Mouse (Mus musculus): Measurements from ENCODE around the gene Olfr1178. TPM values are rescaled to one million over a fixed set of nuclear protein-coding genes. Genes with fewer than 3 reads are reported as not detected.

The Olfr1178 gene
- not detected in 2 replicates for polyA plus RNA-seq (2012; rRNA removed)

DNA sequence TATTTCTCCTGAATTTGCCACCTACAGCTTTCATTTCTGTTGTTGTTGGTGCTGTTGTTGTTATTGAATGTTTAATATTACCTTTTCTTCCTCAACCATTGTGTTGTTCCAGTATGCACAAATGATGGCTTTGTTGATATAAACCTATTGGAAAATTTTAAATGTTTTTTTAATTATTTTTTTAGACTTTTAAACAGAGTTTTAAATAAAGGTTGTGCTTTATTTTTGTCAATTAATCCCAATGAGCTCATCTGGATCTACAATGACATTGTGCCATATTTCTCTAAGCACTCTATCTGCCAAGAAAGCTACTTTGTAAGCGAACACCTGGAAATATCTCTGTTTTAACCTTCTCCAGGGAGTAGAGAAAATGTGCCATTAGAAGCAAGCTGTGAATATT, at the start of gene Olfr1178:
Gene Olfr1178 (plus strand): TSS at position 301 of the 400 bp plus-strand sequence.
- TF ChIP-seq POLR2A (IDR thresholded peaks at IDR 0.05; ENCODE audit: borderline replicate concordance, extremely low read depth, low read depth, low read length) = no peak
- TF ChIP-seq CTCF (IDR thresholded peaks at IDR 0.05; ENCODE audit: insufficient read depth, low read length) = no peak

DNA sequence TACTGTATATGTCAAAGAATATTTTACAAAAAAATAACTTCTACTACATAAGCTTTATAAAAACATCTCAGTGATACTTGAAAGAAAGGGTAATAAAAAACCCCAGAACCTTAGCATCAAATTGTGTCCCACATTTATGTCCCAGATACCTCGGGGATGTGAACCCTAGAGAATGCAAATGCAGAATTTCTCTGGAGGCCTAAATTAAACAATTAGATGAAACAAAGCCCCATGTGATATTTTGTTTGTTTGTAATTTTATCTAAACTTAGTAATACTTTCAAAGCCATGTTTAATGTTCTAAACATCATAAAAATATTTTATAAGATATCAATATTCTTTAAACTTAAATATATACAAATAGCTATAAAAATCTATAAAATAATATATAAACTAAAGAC, 40.5 kb upstream of the Olfr1178 start, which contains the start of gene Olfr1177-ps:
Gene Olfr1177-ps (minus strand): TSS at position 101 of the 400 bp plus-strand sequence.
- TF ChIP-seq POLR2A (IDR thresholded peaks at IDR 0.05; ENCODE audit: borderline replicate concordance, extremely low read depth, low read depth, low read length) (no peak), CTCF (IDR thresholded peaks at IDR 0.05; ENCODE audit: insufficient read depth, low read length) (no peak)
- DNase-seq = no peak
- WGBS = 75% methylated on average over 1 of the region's 1 CpGs
- Histone ChIP-seq H3K4me1 (ENCODE audit: control insufficient read depth, insufficient read depth, low read length) (no peaks in the 10 kb centered on the region), H3K4me3 (replicated peaks; ENCODE audit: extremely low read depth, low read depth, low read length) (no peak within 1 kb of the TSS)

More for the DNA sequence above, at the start of gene Olfr1178:
- no peak within 1 kb of the TSS for H3K4me3 ChIP-seq (replicated peaks; ENCODE audit: extremely low read depth, low read depth, low read length)
- DNase-seq = no peak
- no peaks in the 10 kb centered on the region for H3K4me1 ChIP-seq (ENCODE audit: control insufficient read depth, insufficient read depth, low read length)
- 78% methylated on average over 1 of the region's 1 CpGs for WGBS

DNA sequence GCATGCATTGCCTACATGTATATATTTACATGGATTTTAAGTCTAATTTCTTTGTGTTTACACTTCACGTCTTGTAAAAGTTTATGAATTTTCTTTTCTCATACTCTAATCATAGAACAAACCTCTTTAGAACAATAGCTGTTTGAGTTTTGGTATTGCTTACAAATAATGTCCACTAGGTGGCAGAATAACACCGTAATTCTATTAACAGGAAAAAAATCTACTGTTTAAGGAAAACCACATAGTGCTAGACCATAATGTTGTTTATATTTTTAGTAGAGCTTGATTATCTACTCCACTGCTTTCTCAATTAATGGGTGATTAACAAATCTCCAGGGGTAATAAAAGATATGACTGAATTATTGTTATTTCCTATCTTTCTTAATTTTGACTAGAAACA, 30.6 kb upstream of the Olfr1178 start:
- H3K4me3 ChIP-seq (replicated peaks; ENCODE audit: extremely low read depth, low read depth, low read length) = no peak overlapping the region
- TF ChIP-seq POLR2A (IDR thresholded peaks at IDR 0.05; ENCODE audit: borderline replicate concordance, extremely low read depth, low read depth, low read length) = no peak
- TF ChIP-seq CTCF (IDR thresholded peaks at IDR 0.05; ENCODE audit: insufficient read depth, low read length) = no peak
- H3K4me1 ChIP-seq (ENCODE audit: control insufficient read depth, insufficient read depth, low read length) = no peaks in the 10 kb centered on the region
- no peak for DNase-seq
- WGBS = 2% methylated on average over 2 of the region's 2 CpGs

DNA sequence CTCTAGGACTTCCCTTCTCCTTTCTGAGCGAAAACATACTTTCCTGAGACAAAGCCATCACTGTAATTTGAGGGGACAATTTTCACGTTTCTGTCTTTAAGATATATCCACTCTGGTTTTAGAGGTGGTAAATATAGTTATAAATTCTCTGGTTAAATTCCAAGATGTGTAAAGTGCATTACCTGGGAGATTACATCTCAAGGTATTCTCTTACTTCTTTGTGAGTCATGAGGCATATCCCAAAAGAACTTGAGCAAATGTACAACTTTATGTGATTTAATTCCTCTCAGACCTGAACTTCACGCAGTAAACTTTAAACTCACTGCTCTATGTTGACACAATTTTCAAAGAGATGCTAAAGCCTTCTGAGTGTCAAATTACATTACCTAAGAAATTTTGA, 19.5 kb downstream of the Olfr1178 start, which contains the start of gene Olfr1179:
Gene Olfr1179 (minus strand): TSS at position 101 of the 400 bp plus-strand sequence.
- Histone ChIP-seq H3K4me3 (replicated peaks; ENCODE audit: extremely low read depth, low read depth, low read length) (no peak within 1 kb of the TSS), H3K4me1 (ENCODE audit: control insufficient read depth, insufficient read depth, low read length) (no peaks in the 10 kb centered on the region)
- TF ChIP-seq CTCF (IDR thresholded peaks at IDR 0.05; ENCODE audit: insufficient read depth, low read length) (no peak), POLR2A (IDR thresholded peaks at IDR 0.05; ENCODE audit: borderline replicate concordance, extremely low read depth, low read depth, low read length) (no peak)
- 63% methylated on average over 3 of the region's 3 CpGs for WGBS
- DNase-seq = no peak

DNA sequence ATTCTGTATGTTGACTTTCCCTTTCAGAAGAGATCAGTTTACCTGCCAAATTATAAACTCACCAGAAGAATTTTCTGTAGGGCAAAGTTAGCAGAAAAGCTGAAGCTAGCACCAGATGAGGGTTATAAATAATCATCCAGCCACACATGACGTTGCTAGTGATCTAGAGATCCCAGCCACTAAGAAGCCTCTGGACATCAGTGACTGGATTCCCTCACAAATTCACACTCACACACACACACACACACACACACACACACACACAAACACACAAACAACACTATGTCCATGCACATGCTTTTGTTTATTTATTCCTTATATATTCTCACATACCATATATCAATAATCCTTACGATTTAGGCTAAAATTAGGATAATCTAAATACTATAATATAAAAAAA, 32.2 kb downstream of the Olfr1178 start, which contains the start of gene Olfr1180:
Gene Olfr1180 (minus strand): TSS at position 101 of the 400 bp plus-strand sequence.
- Histone ChIP-seq H3K4me1 (ENCODE audit: control insufficient read depth, insufficient read depth, low read length) (no peaks in the 10 kb centered on the region), H3K4me3 (replicated peaks; ENCODE audit: extremely low read depth, low read depth, low read length) (no peak within 1 kb of the TSS)
- TF ChIP-seq POLR2A (IDR thresholded peaks at IDR 0.05; ENCODE audit: borderline replicate concordance, extremely low read depth, low read depth, low read length) (no peak), CTCF (IDR thresholded peaks at IDR 0.05; ENCODE audit: insufficient read depth, low read length) (no peak)
- DNase-seq = no peak
- WGBS = 65% methylated on average over 2 of the region's 2 CpGs

DNA sequence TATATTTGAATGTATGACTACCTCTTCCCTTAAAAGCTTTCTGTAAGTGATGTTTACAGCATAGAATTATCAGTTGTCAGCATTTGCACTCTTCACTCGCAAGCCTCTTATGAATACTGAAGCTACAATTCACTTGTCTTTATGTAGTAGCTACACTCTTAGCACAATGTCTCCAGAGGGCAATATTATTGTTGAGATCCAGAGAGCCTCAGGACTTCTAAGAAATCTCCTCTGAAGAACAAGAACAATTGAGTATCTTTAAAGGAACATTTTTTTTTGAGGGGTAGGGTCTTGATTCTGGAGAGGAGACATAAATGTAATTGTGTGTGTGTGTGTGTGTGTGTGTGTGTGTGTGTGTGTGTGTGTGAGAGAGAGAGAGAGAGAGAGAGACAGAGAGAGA, 39.2 kb downstream of the Olfr1178 start, which contains the start of gene Olfr1181:
Gene Olfr1181 (minus strand): TSS at position 101 of the 400 bp plus-strand sequence.
- no peak for TF ChIP-seq POLR2A (IDR thresholded peaks at IDR 0.05; ENCODE audit: borderline replicate concordance, extremely low read depth, low read depth, low read length)
- no peak for TF ChIP-seq CTCF (IDR thresholded peaks at IDR 0.05; ENCODE audit: insufficient read depth, low read length)
- 73% methylated on average over 1 of the region's 1 CpGs for WGBS
- no peak for DNase-seq
- H3K4me1 ChIP-seq (ENCODE audit: control insufficient read depth, insufficient read depth, low read length) = no peaks in the 10 kb centered on the region
- H3K4me3 ChIP-seq (replicated peaks; ENCODE audit: extremely low read depth, low read depth, low read length) = no peak within 1 kb of the TSS

DNA sequence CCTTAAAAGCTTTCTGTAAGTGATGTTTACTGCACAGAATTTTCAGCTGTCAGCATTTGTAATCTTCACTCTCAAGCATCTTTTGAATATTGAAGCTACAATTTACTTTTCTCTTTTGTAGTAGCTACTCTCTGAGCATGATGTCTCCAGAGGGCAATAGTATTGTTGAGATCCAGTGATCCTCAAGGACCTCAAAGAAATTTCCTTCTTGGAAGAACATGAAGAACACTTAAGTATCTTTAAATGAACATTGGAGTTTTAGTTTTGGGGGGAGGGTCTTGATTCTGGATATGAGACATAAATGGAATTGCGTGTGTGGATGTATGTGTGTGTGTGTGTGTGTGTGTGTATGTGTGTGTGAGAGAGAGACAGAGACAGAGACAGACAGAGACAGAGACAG, 62.2 kb downstream of the Olfr1178 start, which contains the start of gene Gm13757:
Gene Gm13757 (minus strand): TSS at position 101 of the 400 bp plus-strand sequence.
- TF ChIP-seq CTCF (IDR thresholded peaks at IDR 0.05; ENCODE audit: insufficient read depth, low read length) = no peak
- no peak for TF ChIP-seq POLR2A (IDR thresholded peaks at IDR 0.05; ENCODE audit: borderline replicate concordance, extremely low read depth, low read depth, low read length)
- Histone ChIP-seq H3K4me3 (replicated peaks; ENCODE audit: extremely low read depth, low read depth, low read length) (no peak within 1 kb of the TSS), H3K4me1 (ENCODE audit: control insufficient read depth, insufficient read depth, low read length) (no peaks in the 10 kb centered on the region)
- 93% methylated on average over 1 of the region's 1 CpGs for WGBS
- no peak for DNase-seq

Other genes with a start within 250 kb of the Olfr1178 start
- gene Olfr1167, start 231.9 kb upstream of the Olfr1178 start, polyA plus RNA-seq (2012; rRNA removed) = not detected in 2 replicates
- not detected in 2 replicates for gene Olfr1168, start 205.2 kb upstream of the Olfr1178 start, polyA plus RNA-seq (2012; rRNA removed)
- not detected in 2 replicates for gene Olfr1170, start 158.7 kb upstream of the Olfr1178 start, polyA plus RNA-seq (2012; rRNA removed)
- not detected in 2 replicates for gene Olfr1173, start 107.2 kb upstream of the Olfr1178 start, polyA plus RNA-seq (2012; rRNA removed)
- gene Olfr1174-ps, start 71.9 kb upstream of the Olfr1178 start, polyA plus RNA-seq (2012; rRNA removed) = not detected in 2 replicates
- gene Olfr1175-ps, start 59.8 kb upstream of the Olfr1178 start, polyA plus RNA-seq (2012; rRNA removed) = not detected in 2 replicates
- not detected in 2 replicates for gene Olfr1176, start 50.3 kb upstream of the Olfr1178 start, polyA plus RNA-seq (2012; rRNA removed)
- not detected in 2 replicates for gene Olfr1177-ps, start 40.6 kb upstream of the Olfr1178 start, polyA plus RNA-seq (2012; rRNA removed)
- gene Olfr1179, start 19.4 kb downstream of the Olfr1178 start, polyA plus RNA-seq (2012; rRNA removed) = not detected in 2 replicates
- not detected in 2 replicates for gene Olfr1180, start 32.1 kb downstream of the Olfr1178 start, polyA plus RNA-seq (2012; rRNA removed)
- not detected in 2 replicates for gene Olfr1181, start 39.1 kb downstream of the Olfr1178 start, polyA plus RNA-seq (2012; rRNA removed)
- gene Gm13757, start 62.1 kb downstream of the Olfr1178 start, polyA plus RNA-seq (2012; rRNA removed) = not detected in 2 replicates
- not detected in 2 replicates for gene Olfr1183, start 67.8 kb downstream of the Olfr1178 start, polyA plus RNA-seq (2012; rRNA removed)
- gene Olfr1184, start 96.5 kb downstream of the Olfr1178 start, polyA plus RNA-seq (2012; rRNA removed) = not detected in 2 replicates
- not detected in 2 replicates for gene Olfr1185-ps1, start 106.3 kb downstream of the Olfr1178 start, polyA plus RNA-seq (2012; rRNA removed)
- gene Olfr1186, start 131.5 kb downstream of the Olfr1178 start, polyA plus RNA-seq (2012; rRNA removed) = not detected in 2 replicates
- not detected in 2 replicates for gene Olfr1188, start 169.9 kb downstream of the Olfr1178 start, polyA plus RNA-seq (2012; rRNA removed)
- not detected in 2 replicates for gene Olfr1189, start 199.4 kb downstream of the Olfr1178 start, polyA plus RNA-seq (2012; rRNA removed)